Mouse (Mus musculus): Measurements from ENCODE around the gene Gm26741. TPM values are rescaled to one million over a fixed set of nuclear protein-coding genes. Genes with fewer than 3 reads are reported as not detected.

Gene Gm26741
- polyA plus RNA-seq, 1 experiment from 2014 or later = not detected

DNA sequence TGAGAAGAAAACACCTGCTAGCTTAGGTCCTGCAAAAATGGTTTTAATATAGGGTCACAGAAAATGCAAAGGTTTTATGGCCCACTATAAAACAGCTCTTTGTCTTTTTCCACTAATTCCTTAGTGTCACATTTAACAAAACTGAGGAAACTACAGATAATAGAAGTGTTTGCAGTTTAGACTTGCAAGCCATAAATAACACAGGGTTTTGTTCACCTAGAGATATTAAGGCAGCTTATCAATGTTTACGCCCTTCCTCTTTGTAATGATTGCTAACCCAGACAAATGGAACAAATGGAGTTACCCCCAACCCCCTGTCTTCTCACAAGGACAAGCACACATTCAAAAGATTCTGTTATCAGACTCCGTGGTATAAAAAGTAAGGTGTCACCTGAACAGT lies 32.6 kb downstream of the Gm26741 start:
- H3K36me3 ChIP-seq = no peaks in the 10 kb centered on the region
- no peak overlapping the region for H3K9ac ChIP-seq
- H3K27me3 ChIP-seq = 0 out of 2 replicates have a peak, but pooled peaks cover 6% of the 10 kb centered on the region
- H3K4me2 ChIP-seq = no peak overlapping the region
- no peak for ATAC-seq (ENCODE audit: low read depth)
- H3K4me3 ChIP-seq (replicated peaks) = no peak overlapping the region
- 43% methylated on average over 2 of the region's 2 CpGs for WGBS (ENCODE audit: insufficient replicate concordance)
- DNase-seq = no peak
- no peaks in the 10 kb centered on the region for H3K4me1 ChIP-seq (replicated peaks)
- no peak overlapping the region for H3K27ac ChIP-seq
- no peaks in the 10 kb centered on the region for H3K9me3 ChIP-seq (replicated peaks)

GRCm38 (mm10) chr10:52396647-52397046 lies 38.1 kb downstream of the Gm26741 start:
- H3K4me3 ChIP-seq (replicated peaks) = no peak overlapping the region
- H3K36me3 ChIP-seq = no peaks in the 10 kb centered on the region
- no peak overlapping the region for H3K27ac ChIP-seq
- DNase-seq (no peak), ATAC-seq (ENCODE audit: low read depth) (no peak)
- no peaks in the 10 kb centered on the region for H3K9me3 ChIP-seq (replicated peaks)
- no peak overlapping the region for H3K9ac ChIP-seq
- 82% methylated on average over 3 of the region's 3 CpGs for WGBS (ENCODE audit: insufficient replicate concordance)
- no peak overlapping the region for H3K4me2 ChIP-seq
- no peaks in the 10 kb centered on the region for H3K27me3 ChIP-seq
- no peaks in the 10 kb centered on the region for H3K4me1 ChIP-seq (replicated peaks)

- Histone ChIP-seq H3K9me3 (replicated peaks) (no peaks in the 10 kb centered on the region), H3K4me2 (no peak overlapping the region), H3K27ac (no peak overlapping the region), H3K36me3 (no peaks in the 10 kb centered on the region), H3K27me3 (no peaks in the 10 kb centered on the region), H3K9ac (no peak overlapping the region), H3K4me1 (replicated peaks) (no peaks in the 10 kb centered on the region), H3K4me3 (replicated peaks) (no peak overlapping the region)
- ATAC-seq (ENCODE audit: low read depth) (no peak), DNase-seq (no peak)
- 52% methylated on average over 2 of the region's 2 CpGs for WGBS (ENCODE audit: insufficient replicate concordance)
These were observed 40.1 kb downstream of the Gm26741 start for GRCm38 (mm10) chr10:52398715-52399114.

- no peaks in the 10 kb centered on the region for H3K9me3 ChIP-seq (replicated peaks)
- DNase-seq (no peak), ATAC-seq (ENCODE audit: low read depth) (no peak)
- no peaks in the 10 kb centered on the region for H3K36me3 ChIP-seq
- no peak overlapping the region for H3K27ac ChIP-seq
- H3K4me2 ChIP-seq = no peak overlapping the region
- no peak overlapping the region for H3K4me3 ChIP-seq (replicated peaks)
- 42% methylated on average over 3 of the region's 3 CpGs for WGBS (ENCODE audit: insufficient replicate concordance)
- no peaks in the 10 kb centered on the region for H3K27me3 ChIP-seq
- no peak overlapping the region for H3K9ac ChIP-seq
- H3K4me1 ChIP-seq (replicated peaks) = no peaks in the 10 kb centered on the region
These were observed 41.2 kb downstream of the Gm26741 start for GRCm38 (mm10) chr10:52399722-52400121.

DNA sequence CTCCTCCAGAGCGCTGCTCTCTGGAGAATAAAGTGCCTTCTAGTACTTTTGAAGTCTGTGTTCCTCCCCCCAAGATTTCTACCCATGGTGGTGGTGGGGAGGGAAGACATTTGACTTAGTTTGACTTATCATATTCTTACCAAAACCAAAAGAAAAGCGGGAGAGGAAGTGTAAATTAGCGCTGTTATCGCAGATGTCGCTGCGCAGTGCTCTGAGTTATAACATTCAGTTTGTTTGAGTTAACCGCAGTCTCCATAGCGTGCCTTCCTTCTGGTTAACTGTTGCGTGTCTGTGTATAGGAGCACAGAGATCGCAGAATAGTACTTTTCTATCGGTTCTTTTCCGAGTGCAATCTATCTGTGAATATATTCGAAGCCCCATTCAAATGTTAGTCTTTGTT lies 46.6 kb downstream of the Gm26741 start:
- Histone ChIP-seq H3K4me3 (replicated peaks) (no peak overlapping the region), H3K9ac (no peak overlapping the region), H3K4me2 (no peak overlapping the region), H3K27ac (no peak overlapping the region), H3K36me3 (no peaks in the 10 kb centered on the region), H3K27me3 (no peaks in the 10 kb centered on the region), H3K4me1 (replicated peaks) (no peaks in the 10 kb centered on the region), H3K9me3 (replicated peaks) (no peaks in the 10 kb centered on the region)
- ATAC-seq (ENCODE audit: low read depth) (no peak), DNase-seq (no peak)
- 77% methylated on average over 13 of the region's 13 CpGs for WGBS (ENCODE audit: insufficient replicate concordance)

DNA sequence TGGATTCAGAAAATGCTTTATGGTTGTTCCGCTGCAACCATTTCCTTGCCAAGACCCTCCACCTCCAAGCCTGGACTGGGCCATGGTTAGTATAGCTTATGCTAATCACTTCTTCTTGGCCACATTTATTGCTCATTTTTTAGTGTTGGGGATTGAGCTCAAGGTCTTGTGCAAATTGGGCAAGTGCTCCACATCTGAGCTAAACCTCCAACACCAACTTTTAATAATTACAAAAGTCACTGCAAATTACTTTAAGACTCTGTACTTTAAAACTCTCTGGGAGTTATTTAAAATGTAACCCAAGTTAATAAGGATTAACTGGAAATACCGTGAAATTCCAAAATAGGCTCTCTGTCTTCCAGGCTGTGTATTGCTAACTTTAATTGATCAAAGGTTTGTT lies 49.0 kb downstream of the Gm26741 start:
- WGBS (ENCODE audit: insufficient replicate concordance) = 79% methylated on average over 2 of the region's 2 CpGs
- no peak overlapping the region for H3K4me3 ChIP-seq (replicated peaks)
- no peak overlapping the region for H3K9ac ChIP-seq
- H3K27me3 ChIP-seq = no peaks in the 10 kb centered on the region
- H3K9me3 ChIP-seq (replicated peaks) = no peaks in the 10 kb centered on the region
- H3K4me1 ChIP-seq (replicated peaks) = no peaks in the 10 kb centered on the region
- DNase-seq (no peak), ATAC-seq (ENCODE audit: low read depth) (no peak)
- H3K4me2 ChIP-seq = no peak overlapping the region
- H3K36me3 ChIP-seq = no peaks in the 10 kb centered on the region
- no peak overlapping the region for H3K27ac ChIP-seq

Other genes with a start within 250 kb of the Gm26741 start
- 0.03 and 0.05 TPM in 2 replicates for gene Ros1, start 163.5 kb upstream of the Gm26741 start, polyA plus RNA-seq (2015; fragmentation: Nextera tagmentation; extraction: Ambion mirVana)
- 4.8 and 5.7 TPM in 2 replicates for gene Dcbld1, start 125.1 kb upstream of the Gm26741 start, polyA plus RNA-seq (2015; fragmentation: Nextera tagmentation; extraction: Ambion mirVana)
- 4.5 and 6.0 TPM in 2 replicates for gene Gopc, start 23.4 kb downstream of the Gm26741 start, polyA plus RNA-seq (2015; fragmentation: Nextera tagmentation; extraction: Ambion mirVana)
- 1.1 TPM in 1 of 2 replicates, not detected in the other for gene Nepn, start 30.2 kb downstream of the Gm26741 start, polyA plus RNA-seq (2015; fragmentation: Nextera tagmentation; extraction: Ambion mirVana)
- 6.6 and 7.3 TPM in 2 replicates for gene Nus1, start 58.8 kb downstream of the Gm26741 start, polyA plus RNA-seq (2015; fragmentation: Nextera tagmentation; extraction: Ambion mirVana)